Mouse (Mus musculus) spleen, adult 2 months (tissue): ENCODE measurements at regions not wholly inside any gene's neighbourhood (a gene's known extent, or its start where the extent isn't known, plus 50 kb on each side); places are given as distances from the start of the nearest gene placed in this dataset.

Experiments used
- DNase-seq, 2 experiments: peaks; one replicate each; pipeline versions ENCODE4 v3.0.0 to v3.0.0-alpha.2; 2012 to 2021; ENCODE audit warnings: low spot score in 2 of 2, low read depth in 1 of 2
- H3K27ac ChIP-seq: fragments of 200-500 bp; 2 replicates; pipeline ENCODE4 v1.5.1; 2012; ENCODE audit warnings: low read length, inconsistent platforms; ENCODE audit not compliant: insufficient read depth
- H3K27me3 ChIP-seq: fragments of 200-500 bp; 2 replicates; pipeline ENCODE4 v1.6.1; 2012; ENCODE audit warnings: mild to moderate bottlenecking, moderate library complexity, low read length, inconsistent platforms; ENCODE audit not compliant: control insufficient read depth, insufficient read depth
- H3K36me3 ChIP-seq: fragments of 200-500 bp; 2 replicates; pipeline ENCODE4 v1.6.1; 2012; ENCODE audit warnings: mild to moderate bottlenecking, low read length, inconsistent platforms; ENCODE audit not compliant: control insufficient read depth, insufficient read depth
- H3K4me1 ChIP-seq: fragments of 200-500 bp; 2 replicates; pipeline ENCODE4 v1.6.1; 2011; ENCODE audit warnings: inconsistent platforms; ENCODE audit not compliant: control insufficient read depth, insufficient read depth, insufficient read length
- H3K4me3 ChIP-seq: fragments of 200-500 bp; 2 replicates; pipeline ENCODE4 v1.5.1; 2011; ENCODE audit warnings: mild to moderate bottlenecking, inconsistent platforms; ENCODE audit not compliant: insufficient read depth, insufficient read length; ENCODE audit errors: extremely low read depth
- CTCF ChIP-seq: fragments of 200-500 bp; IDR thresholded peaks from 2 replicates; pipeline ENCODE4 v1.5.1; 2011; ENCODE audit warnings: mild to moderate bottlenecking, inconsistent platforms; ENCODE audit not compliant: insufficient read depth, insufficient read length, insufficient replicate concordance; ENCODE audit errors: extremely low read depth
- POLR2A ChIP-seq: fragments of 200-500 bp; IDR thresholded peaks from 2 replicates; pipeline ENCODE4 v1.6.1; 2011; ENCODE audit warnings: low read depth, low read length, inconsistent platforms
- WGBS: fragments of 180-500 bp; shearing (Covaris S2); methylation state at CpG from one replicate; pipeline ENCODE4 v1.1.7; 2018; 5-methylcytosine and 5-hydroxymethylcytosine counted together

DNA sequence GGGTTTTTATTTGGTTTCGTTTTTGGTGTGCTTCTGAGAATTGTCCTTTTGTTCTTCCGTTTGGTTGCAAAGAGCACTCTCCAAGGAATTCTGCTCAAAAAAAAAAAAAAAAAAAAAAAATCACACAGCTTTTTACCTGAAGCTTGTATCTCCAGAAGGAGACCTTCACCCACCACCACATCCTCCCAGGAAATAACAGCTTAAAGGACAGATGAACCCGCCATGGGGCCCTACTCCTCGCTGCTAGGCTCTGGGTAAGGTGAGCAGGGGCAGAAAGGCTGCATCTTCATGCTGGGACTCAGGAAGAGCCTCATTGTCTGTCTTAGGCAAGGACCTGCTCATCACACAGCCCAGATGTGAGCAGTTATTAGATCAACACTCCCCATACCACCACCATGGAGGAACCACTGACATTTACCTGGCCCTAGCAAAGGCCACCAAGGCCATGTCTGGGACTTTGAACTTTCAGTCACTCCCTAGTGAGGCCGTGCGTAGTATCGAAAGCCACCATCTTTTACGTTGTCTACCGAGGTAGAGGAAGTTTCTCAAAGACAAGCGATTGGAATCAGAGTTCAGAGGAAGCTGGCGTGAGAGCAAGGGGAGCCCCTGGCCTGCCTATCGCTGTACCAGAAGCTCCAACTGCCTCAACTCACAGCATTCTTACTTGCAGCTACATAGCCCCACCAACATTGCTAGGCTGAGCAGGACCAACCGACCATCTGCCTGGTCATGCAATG, 97.1 kb downstream of the Tomm20 start:
- TF ChIP-seq POLR2A, result no peak
- no peak for TF ChIP-seq CTCF
- DNase-seq, result no peak

DNA sequence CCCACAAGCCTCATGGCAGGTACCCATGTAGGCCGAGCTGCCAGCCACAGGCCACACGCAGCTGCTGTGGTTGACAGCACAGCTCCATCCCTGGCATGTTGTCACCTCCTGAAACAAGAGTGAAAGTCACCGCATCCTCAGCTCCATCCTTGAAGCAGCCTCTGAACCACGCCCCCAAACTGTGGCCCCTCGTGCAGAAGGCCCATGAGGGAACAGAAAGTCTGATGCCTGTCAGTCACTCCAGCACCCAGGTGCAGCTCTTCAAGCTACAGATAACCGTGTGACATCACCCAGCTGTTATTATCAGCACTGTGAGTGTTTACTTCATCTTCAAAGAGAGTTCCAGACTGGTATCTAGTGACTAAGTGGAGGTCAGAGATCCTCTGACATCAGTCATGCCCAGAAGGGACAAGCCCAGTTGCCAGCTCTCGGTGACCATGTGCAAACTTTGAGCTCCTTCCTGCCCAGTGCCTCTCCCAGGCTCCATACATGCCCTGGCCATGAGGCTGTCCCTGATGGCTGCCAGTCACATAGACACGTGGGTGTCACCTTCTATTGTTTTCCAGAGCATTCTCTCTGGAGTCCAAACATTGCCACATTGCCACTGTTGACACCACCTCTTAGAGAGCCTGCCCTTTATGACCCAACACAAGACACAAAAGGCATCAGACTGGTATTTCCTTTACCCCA, 97.8 kb downstream of the Tomm20 start:
- WGBS, result 9% methylated on average over 8 of the region's 8 CpGs
- Histone ChIP-seq H3K27ac (peak overlapping the region; percentile 87), H3K27me3 (no peaks in the 10 kb centered on the region), H3K36me3 (no peaks in the 10 kb centered on the region), H3K4me1 (peaks cover 69% of the 10 kb centered on the region), H3K4me3 (no peak overlapping the region)
- DNase-seq, result peak; percentile 74 to 90
- no peak for TF ChIP-seq POLR2A
- TF ChIP-seq CTCF, result no peak

More for the DNA sequence above, 97.1 kb downstream of the Tomm20 start:
- no peaks in the 10 kb centered on the region for H3K36me3 ChIP-seq
- H3K4me3 ChIP-seq, result no peak overlapping the region
- peak overlapping the region; percentile 84 for H3K27ac ChIP-seq
- 27% methylated on average over 13 of the region's 13 CpGs for WGBS
- peaks cover 72% of the 10 kb centered on the region for H3K4me1 ChIP-seq
- H3K27me3 ChIP-seq, result no peaks in the 10 kb centered on the region

DNA sequence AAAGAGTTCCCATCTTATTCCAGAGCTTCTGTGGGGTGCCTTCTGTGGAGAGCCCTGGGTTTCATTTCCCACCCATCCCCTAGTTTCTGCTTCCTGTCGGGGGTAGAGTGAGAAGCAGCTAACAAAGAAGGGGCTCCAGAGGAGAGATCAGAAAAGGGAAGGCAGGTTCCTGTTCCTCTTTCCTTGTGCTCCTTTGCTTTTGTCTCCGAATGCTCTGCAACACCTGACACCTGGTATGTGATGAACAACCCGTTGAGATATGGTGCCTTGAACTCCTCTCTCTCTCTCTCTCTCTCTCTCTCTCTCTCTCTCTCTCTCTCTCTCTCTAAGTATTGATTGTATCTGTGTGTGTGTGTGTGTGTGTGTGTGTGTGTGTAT, 99.5 kb downstream of the Tomm20 start:
- DNase-seq, result no peak
- H3K4me1 ChIP-seq, result peaks cover 61% of the 10 kb centered on the region
- H3K27ac ChIP-seq, result peak overlapping the region; percentile 54
- no peaks in the 10 kb centered on the region for H3K27me3 ChIP-seq
- no peak overlapping the region for H3K4me3 ChIP-seq
- WGBS, result 12% methylated on average over 3 of the region's 3 CpGs
- H3K36me3 ChIP-seq, result no peaks in the 10 kb centered on the region
- TF ChIP-seq POLR2A (no peak), CTCF (no peak)

DNA sequence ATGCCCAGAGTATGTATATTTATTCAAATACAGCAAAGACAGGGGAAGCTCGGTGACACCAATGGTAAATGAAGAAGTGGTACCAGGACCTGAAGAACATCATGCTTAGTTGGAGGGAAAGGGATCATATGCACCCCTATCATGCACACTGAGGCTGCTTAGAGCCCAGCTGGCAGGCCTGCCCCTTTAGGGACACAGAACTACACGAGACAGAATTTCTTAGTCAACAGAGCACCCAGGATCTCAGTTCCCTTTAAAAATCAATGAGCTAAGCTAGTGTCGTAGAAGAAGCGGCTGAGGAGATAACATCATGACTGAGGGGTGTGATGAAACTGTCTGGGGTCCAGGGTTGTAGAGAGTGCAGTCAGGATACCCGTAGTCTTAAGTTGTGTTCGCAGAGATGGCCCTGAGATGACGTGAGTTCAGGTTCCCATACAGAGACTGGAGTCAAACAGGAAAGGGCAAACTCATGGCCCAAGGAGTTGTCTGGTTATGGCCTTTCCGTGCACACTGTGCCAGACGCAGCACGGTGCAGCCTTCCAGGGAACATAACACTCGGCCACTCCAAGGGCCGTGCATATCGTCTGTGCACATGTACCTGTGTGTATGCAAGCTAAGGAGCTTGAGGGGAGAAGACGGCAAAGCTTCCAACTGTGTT, 100.0 kb downstream of the Tomm20 start:
- WGBS, result 56% methylated on average over 14 of the region's 14 CpGs
- no peaks in the 10 kb centered on the region for H3K27me3 ChIP-seq
- no peaks in the 10 kb centered on the region for H3K36me3 ChIP-seq
- no peak overlapping the region for H3K4me3 ChIP-seq
- peaks cover 61% of the 10 kb centered on the region for H3K4me1 ChIP-seq
- no peak for TF ChIP-seq POLR2A
- no peak for TF ChIP-seq CTCF
- no peak for DNase-seq
- peak overlapping the region; percentile 54 for H3K27ac ChIP-seq

DNA sequence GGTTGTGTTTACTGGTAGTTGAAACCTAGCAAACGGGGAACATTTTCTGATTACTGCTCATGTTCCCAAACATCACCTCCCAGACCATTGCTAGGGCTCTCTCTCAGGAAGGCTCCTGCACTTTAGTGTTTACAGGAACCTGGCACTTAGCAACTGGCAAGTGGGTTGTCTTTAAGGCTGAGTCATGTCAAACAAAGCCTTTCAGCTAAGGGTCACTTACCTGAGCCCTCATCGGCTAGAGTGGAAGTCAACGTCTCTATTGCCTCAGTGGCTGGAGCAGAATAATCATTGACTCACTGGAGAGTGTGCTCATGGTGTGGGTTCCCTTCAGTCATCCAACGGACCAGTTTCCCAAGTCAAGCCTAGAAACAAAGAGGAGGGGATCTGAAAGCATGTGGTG, 101.0 kb downstream of the Tomm20 start:
- peak overlapping the region; percentile 54 for H3K27ac ChIP-seq
- no peak for DNase-seq
- no peaks in the 10 kb centered on the region for H3K27me3 ChIP-seq
- H3K4me3 ChIP-seq, result no peak overlapping the region
- no peak for TF ChIP-seq CTCF
- TF ChIP-seq POLR2A, result no peak
- H3K4me1 ChIP-seq, result peaks cover 54% of the 10 kb centered on the region
- WGBS, result 75% methylated on average over 4 of the region's 4 CpGs
- no peaks in the 10 kb centered on the region for H3K36me3 ChIP-seq

DNA sequence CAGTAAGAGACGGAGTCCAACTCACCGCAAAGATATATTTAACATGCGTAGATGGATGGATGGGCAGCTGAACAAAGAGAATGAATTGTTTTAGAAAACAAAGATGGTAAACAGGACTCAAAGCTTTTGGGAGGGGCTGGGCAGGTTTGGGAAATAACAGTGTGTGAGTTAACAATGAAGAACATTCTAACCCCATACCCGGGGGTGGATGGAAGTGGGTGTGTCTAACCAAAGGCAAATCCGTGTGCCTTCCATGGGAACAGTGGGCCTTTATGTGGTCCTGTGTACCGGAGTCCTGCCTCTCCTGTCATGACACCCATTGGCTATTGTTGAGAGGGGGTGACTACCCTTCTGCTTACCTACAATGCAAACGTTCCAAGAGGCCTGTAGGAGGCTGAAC, 104.5 kb downstream of the Tomm20 start:
- DNase-seq, result no peak
- Histone ChIP-seq H3K36me3 (no peaks in the 10 kb centered on the region), H3K27me3 (no peaks in the 10 kb centered on the region), H3K4me1 (peaks cover 36% of the 10 kb centered on the region; the same call in 1 of the 2 replicates), H3K27ac (no peak overlapping the region), H3K4me3 (no peak overlapping the region)
- WGBS, result 89% methylated on average over 7 of the region's 7 CpGs
- no peak for TF ChIP-seq POLR2A
- TF ChIP-seq CTCF, result no peak
